Mouse (Mus musculus): ENCODE measurements around the gene 9330182L06Rik. TPM values are rescaled to one million over a fixed set of nuclear protein-coding genes. Genes with fewer than 3 reads are reported as not detected.

Gene 9330182L06Rik
- polyA plus RNA-seq, 1 experiment from 2014 or later = 0.24 TPM

- Histone ChIP-seq H3K27ac (no peak overlapping the region), H3K27me3 (no peaks in the 10 kb centered on the region), H3K36me3 (no peaks in the 10 kb centered on the region), H3K4me3 (replicated peaks) (no peak overlapping the region), H3K9me3 (replicated peaks) (no peaks in the 10 kb centered on the region), H3K4me1 (replicated peaks) (no peaks in the 10 kb centered on the region), H3K9ac (no peak overlapping the region), H3K4me2 (no peak overlapping the region)
- 48% methylated on average over 1 of the region's 1 CpGs for WGBS (ENCODE audit: insufficient replicate concordance)
- no peak for DNase-seq
- ATAC-seq (ENCODE audit: low read depth) = no peak
These were observed 99.0 kb downstream of the 9330182L06Rik start for GRCm38 (mm10) chr5:9364937-9365336.

GRCm38 (mm10) chr5:9367920-9368692 is 102.2 kb downstream of the 9330182L06Rik start:
- H3K4me2 ChIP-seq = no peak overlapping the region
- no peaks in the 10 kb centered on the region for H3K9me3 ChIP-seq (replicated peaks)
- DNase-seq = no peak
- H3K4me3 ChIP-seq (replicated peaks) = no peak overlapping the region
- no peak overlapping the region for H3K9ac ChIP-seq
- no peaks in the 10 kb centered on the region for H3K27me3 ChIP-seq
- WGBS (ENCODE audit: insufficient replicate concordance) = 52% methylated on average over 11 of the region's 11 CpGs
- no peaks in the 10 kb centered on the region for H3K4me1 ChIP-seq (replicated peaks)
- ATAC-seq (ENCODE audit: low read depth) = no peak
- H3K36me3 ChIP-seq = no peaks in the 10 kb centered on the region
- H3K27ac ChIP-seq = no peak overlapping the region

- no peak overlapping the region for H3K27ac ChIP-seq
- H3K9me3 ChIP-seq (replicated peaks) = no peaks in the 10 kb centered on the region
- DNase-seq = no peak
- no peaks in the 10 kb centered on the region for H3K36me3 ChIP-seq
- no peak for ATAC-seq (ENCODE audit: low read depth)
- no peaks in the 10 kb centered on the region for H3K27me3 ChIP-seq
- no peaks in the 10 kb centered on the region for H3K4me1 ChIP-seq (replicated peaks)
- no peak overlapping the region for H3K9ac ChIP-seq
- H3K4me3 ChIP-seq (replicated peaks) = no peak overlapping the region
- WGBS (ENCODE audit: insufficient replicate concordance) = 56% methylated on average over 3 of the region's 3 CpGs
- no peak overlapping the region for H3K4me2 ChIP-seq
These were observed 105.2 kb downstream of the 9330182L06Rik start for GRCm38 (mm10) chr5:9371127-9371526.

DNA sequence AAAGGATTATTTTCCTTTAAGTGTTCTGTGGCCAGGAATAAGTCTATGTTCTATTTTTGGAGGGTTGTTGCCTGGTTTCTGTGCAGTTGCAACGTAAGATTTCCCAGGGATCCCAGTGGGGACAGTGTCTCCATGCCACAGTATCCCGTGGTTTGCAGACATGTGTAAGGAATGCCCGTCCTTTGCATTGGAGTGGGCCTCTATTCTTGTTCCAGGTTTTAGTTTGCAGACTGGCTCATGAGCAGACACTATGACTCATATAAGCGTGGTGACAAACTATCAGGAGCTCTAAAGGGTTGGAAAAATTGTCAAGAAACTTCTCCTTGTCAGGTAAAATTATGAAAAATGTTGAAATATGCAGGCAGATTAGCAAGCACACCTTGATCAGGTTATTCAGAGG is 107.4 kb downstream of the 9330182L06Rik start:
- Histone ChIP-seq H3K9me3 (replicated peaks) (no peaks in the 10 kb centered on the region), H3K27ac (no peak overlapping the region), H3K9ac (no peak overlapping the region), H3K36me3 (no peaks in the 10 kb centered on the region), H3K4me3 (replicated peaks) (no peak overlapping the region), H3K4me1 (replicated peaks) (no peaks in the 10 kb centered on the region), H3K27me3 (no peaks in the 10 kb centered on the region), H3K4me2 (no peak overlapping the region)
- WGBS (ENCODE audit: insufficient replicate concordance) = 56% methylated on average over 4 of the region's 4 CpGs
- ATAC-seq (ENCODE audit: low read depth) (no peak), DNase-seq (no peak)

DNA sequence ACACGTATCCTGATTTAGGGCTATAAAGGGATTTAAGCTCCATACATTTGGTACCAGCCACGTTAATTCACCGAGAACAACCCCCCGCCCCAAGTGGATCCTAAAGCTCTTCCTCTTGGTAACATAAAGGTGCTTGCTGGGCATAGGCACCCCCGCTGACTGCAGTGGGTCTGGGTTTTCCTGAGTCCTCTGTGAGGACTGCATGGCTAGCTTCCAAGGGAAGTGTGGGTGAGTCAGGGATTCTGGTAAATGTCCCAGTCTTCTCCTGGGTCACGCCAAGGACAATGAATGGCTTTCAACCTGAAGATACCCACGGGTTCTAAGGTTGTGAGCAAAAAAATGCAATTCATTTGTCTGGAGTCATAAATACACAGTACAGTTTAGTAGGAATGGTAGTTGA is 124.0 kb downstream of the 9330182L06Rik start:
- WGBS (ENCODE audit: insufficient replicate concordance) = 58% methylated on average over 7 of the region's 7 CpGs
- no peaks in the 10 kb centered on the region for H3K36me3 ChIP-seq
- H3K27me3 ChIP-seq = no peaks in the 10 kb centered on the region

DNA sequence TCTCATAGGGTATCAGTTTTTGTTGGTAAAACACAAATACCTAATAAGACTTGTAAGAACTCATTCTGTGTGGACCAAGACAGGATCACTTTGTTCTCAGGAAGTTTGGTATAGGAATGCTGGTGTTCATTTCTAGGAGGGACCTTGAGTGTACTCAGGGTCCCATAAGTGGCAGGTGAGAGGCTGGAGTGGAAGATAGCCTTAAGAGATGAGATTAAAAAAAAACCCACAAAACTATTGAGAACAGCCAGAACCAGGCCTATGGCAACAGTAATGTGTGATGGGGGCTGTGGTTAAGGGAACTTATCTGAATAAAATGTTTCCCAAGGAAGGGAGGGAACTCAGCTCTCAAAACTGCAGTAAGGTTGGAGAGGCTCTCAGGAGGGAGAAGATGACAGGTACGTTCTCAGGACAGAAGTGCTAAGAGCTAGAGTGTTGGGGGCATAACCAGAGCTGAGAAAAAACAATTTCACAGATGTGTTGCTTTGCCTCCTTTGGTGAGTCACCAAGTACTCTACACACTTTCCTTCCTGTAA is 126.0 kb downstream of the 9330182L06Rik start:
- H3K4me2 ChIP-seq = no peak overlapping the region
- DNase-seq = no peak
- WGBS (ENCODE audit: insufficient replicate concordance) = 17% methylated on average over 1 of the region's 1 CpGs

More for the DNA sequence above, 124.0 kb downstream of the 9330182L06Rik start:
- H3K9me3 ChIP-seq (replicated peaks) = no peaks in the 10 kb centered on the region
- H3K4me3 ChIP-seq (replicated peaks) = no peak overlapping the region
- H3K27ac ChIP-seq = no peak overlapping the region
- DNase-seq = no peak
- H3K9ac ChIP-seq = no peak overlapping the region
- H3K4me1 ChIP-seq (replicated peaks) = no peaks in the 10 kb centered on the region
- no peak for ATAC-seq (ENCODE audit: low read depth)
- no peak overlapping the region for H3K4me2 ChIP-seq

GRCm38 (mm10) chr5:9417098-9417497 is 151.2 kb downstream of the 9330182L06Rik start:
- H3K36me3 ChIP-seq = no peaks in the 10 kb centered on the region
- H3K27me3 ChIP-seq = no peaks in the 10 kb centered on the region
- no peak overlapping the region for H3K27ac ChIP-seq
- WGBS (ENCODE audit: insufficient replicate concordance) = 56% methylated on average over 7 of the region's 7 CpGs
- DNase-seq = no peak
- H3K9me3 ChIP-seq (replicated peaks) = no peaks in the 10 kb centered on the region
- no peak overlapping the region for H3K4me3 ChIP-seq (replicated peaks)
- H3K4me2 ChIP-seq = no peak overlapping the region
- no peaks in the 10 kb centered on the region for H3K4me1 ChIP-seq (replicated peaks)
- ATAC-seq (ENCODE audit: low read depth) = no peak
- H3K9ac ChIP-seq = no peak overlapping the region

More for the DNA sequence above, 126.0 kb downstream of the 9330182L06Rik start:
- Histone ChIP-seq H3K4me1 (replicated peaks) (no peaks in the 10 kb centered on the region), H3K9ac (no peak overlapping the region), H3K27ac (no peak overlapping the region), H3K9me3 (replicated peaks) (no peaks in the 10 kb centered on the region), H3K27me3 (no peaks in the 10 kb centered on the region), H3K4me3 (replicated peaks) (no peak overlapping the region), H3K36me3 (no peaks in the 10 kb centered on the region)
- ATAC-seq (ENCODE audit: low read depth) = no peak

- H3K4me1 ChIP-seq (replicated peaks) = no peaks in the 10 kb centered on the region
These were observed 151.9 kb downstream of the 9330182L06Rik start for GRCm38 (mm10) chr5:9417802-9418201.

GRCm38 (mm10) chr5:9419964-9420363 is 154.0 kb downstream of the 9330182L06Rik start:
- Histone ChIP-seq H3K4me3 (replicated peaks) (no peak overlapping the region), H3K4me2 (no peak overlapping the region), H3K9ac (no peak overlapping the region), H3K27ac (no peak overlapping the region), H3K36me3 (no peaks in the 10 kb centered on the region), H3K4me1 (replicated peaks) (no peaks in the 10 kb centered on the region), H3K9me3 (replicated peaks) (no peaks in the 10 kb centered on the region), H3K27me3 (no peaks in the 10 kb centered on the region)
- 39% methylated on average over 1 of the region's 1 CpGs for WGBS (ENCODE audit: insufficient replicate concordance)
- DNase-seq (no peak), ATAC-seq (ENCODE audit: low read depth) (no peak)

More at GRCm38 (mm10) chr5:9417802-9418201, 151.9 kb downstream of the 9330182L06Rik start:
- Histone ChIP-seq H3K27me3 (no peaks in the 10 kb centered on the region), H3K9me3 (replicated peaks) (no peaks in the 10 kb centered on the region), H3K4me3 (replicated peaks) (no peak overlapping the region), H3K27ac (no peak overlapping the region), H3K9ac (no peak overlapping the region), H3K4me2 (no peak overlapping the region), H3K36me3 (no peaks in the 10 kb centered on the region)
- DNase-seq (no peak), ATAC-seq (ENCODE audit: low read depth) (no peak)
- WGBS (ENCODE audit: insufficient replicate concordance) = 75% methylated on average over 9 of the region's 9 CpGs

DNA sequence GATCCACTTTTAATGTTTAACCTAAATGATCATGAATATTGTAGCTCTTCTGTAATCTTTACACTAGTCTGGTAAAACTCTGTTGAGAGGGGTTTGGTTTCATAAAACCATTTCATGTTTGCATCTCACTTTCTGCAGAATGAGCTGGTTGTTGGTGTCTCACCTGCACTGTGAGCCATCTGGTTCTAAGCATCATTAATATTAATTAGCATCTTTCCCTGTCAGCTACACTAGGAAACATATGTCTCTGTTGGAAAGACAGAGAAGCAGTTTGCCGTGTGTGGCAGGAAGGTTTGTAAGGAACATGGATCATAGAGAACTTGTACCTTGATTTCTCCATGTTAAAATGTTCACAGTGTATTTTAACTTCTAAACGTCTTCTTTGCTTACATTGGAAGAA is 158.5 kb downstream of the 9330182L06Rik start:
- ATAC-seq (ENCODE audit: low read depth) (no peak), DNase-seq (no peak)
- Histone ChIP-seq H3K27ac (no peak overlapping the region), H3K36me3 (no peaks in the 10 kb centered on the region), H3K9ac (no peak overlapping the region), H3K4me3 (replicated peaks) (no peak overlapping the region), H3K9me3 (replicated peaks) (no peaks in the 10 kb centered on the region), H3K27me3 (no peaks in the 10 kb centered on the region), H3K4me1 (replicated peaks) (no peaks in the 10 kb centered on the region), H3K4me2 (no peak overlapping the region)
- 53% methylated on average over 2 of the region's 2 CpGs for WGBS (ENCODE audit: insufficient replicate concordance)

DNA sequence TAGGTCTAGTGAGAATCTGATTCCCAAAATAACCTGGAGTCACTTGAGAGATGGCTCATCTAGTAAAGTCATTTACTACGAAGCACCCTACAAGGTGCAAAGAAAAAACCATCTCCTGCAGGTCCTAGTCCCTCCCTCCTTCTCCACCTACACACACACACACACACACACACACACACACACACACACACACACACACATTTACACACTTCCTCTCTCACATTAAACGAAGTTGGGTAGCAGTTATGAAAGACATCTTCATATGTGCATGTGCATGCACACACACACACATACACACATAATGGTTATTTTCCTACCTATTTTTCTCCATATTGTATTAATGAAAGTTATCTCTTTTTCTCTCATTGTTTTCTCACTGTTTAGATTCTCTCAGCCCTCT is 161.2 kb downstream of the 9330182L06Rik start:
- H3K27ac ChIP-seq = no peak overlapping the region
- H3K9ac ChIP-seq = no peak overlapping the region
- DNase-seq (no peak), ATAC-seq (ENCODE audit: low read depth) (no peak)
- no peaks in the 10 kb centered on the region for H3K27me3 ChIP-seq
- no peaks in the 10 kb centered on the region for H3K9me3 ChIP-seq (replicated peaks)
- H3K4me2 ChIP-seq = no peak overlapping the region
- 42% methylated on average over 2 of the region's 2 CpGs for WGBS (ENCODE audit: insufficient replicate concordance)
- no peaks in the 10 kb centered on the region for H3K4me1 ChIP-seq (replicated peaks)
- H3K36me3 ChIP-seq = no peaks in the 10 kb centered on the region
- no peak overlapping the region for H3K4me3 ChIP-seq (replicated peaks)
